Mouse (Mus musculus) embryonic fibroblast, embryonic 13.5 days (primary cell): ENCODE results near the gene Ush1g. TPM values are rescaled to one million over a fixed set of nuclear protein-coding genes. Genes with fewer than 3 reads are reported as not detected.

Experiments
- H3K27ac ChIP-seq: 2 replicates; pipeline ENCODE4 v1.5.1; 2012; ENCODE audit warnings: low read length, control low read depth, inconsistent platforms; ENCODE audit not compliant: insufficient read depth
- H3K4me1 ChIP-seq: 2 replicates; pipeline ENCODE4 v1.6.1; 2011; ENCODE audit warnings: low read length; ENCODE audit not compliant: control insufficient read depth, insufficient read depth
- H3K4me3 ChIP-seq: 2 replicates; pipeline ENCODE4 v1.5.1; 2011; ENCODE audit warnings: mild to moderate bottlenecking, control low read depth, low read length; ENCODE audit not compliant: insufficient read depth
- CTCF ChIP-seq: IDR thresholded peaks from 2 replicates; pipeline ENCODE4 v1.5.1; 2011; ENCODE audit warnings: mild to moderate bottlenecking, control low read depth, low read length, moderate library complexity, borderline replicate concordance; ENCODE audit not compliant: insufficient read depth
- POLR2A ChIP-seq: IDR thresholded peaks from 2 replicates; pipeline ENCODE4 v1.6.1; 2011; ENCODE audit warnings: low read depth, mild to moderate bottlenecking, control low read depth, low read length, moderate library complexity
- polyA plus RNA-seq: library from polyadenylated mRNA; stranded (reverse); fragments of >200 nt; gene quantifications from 2 replicates; pipeline ENCODE4 v1.2.4, GENCODE M21; 2011; ENCODE audit warnings: low read depth; ENCODE audit not compliant: missing spikeins, insufficient read length

Ush1g gene
- polyA plus RNA-seq, 1 experiment, result not detected

DNA sequence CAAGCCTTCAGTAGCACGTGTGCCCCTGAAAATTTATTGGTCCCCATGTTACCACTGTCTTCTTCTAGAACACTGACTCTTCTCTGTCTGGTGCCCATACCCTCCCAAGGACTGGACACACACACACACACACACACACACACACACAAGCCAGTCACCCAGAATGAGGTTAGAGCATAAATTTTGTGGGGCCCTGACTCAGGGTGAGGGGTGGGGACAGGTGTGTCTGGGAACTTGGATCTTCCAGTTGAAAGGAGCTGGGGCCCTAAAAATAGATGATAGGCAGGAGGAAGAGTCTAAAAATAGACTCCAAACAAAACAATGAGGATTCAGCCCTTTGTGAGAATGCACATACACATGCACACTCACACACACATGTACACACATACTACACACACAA is 13.1 kb downstream of the Ush1g start:
- Histone ChIP-seq H3K27ac (no peak overlapping the region), H3K4me3 (no peak overlapping the region), H3K4me1 (no peaks in the 10 kb centered on the region)
- TF ChIP-seq POLR2A, result no peak
- no peak for TF ChIP-seq CTCF

DNA sequence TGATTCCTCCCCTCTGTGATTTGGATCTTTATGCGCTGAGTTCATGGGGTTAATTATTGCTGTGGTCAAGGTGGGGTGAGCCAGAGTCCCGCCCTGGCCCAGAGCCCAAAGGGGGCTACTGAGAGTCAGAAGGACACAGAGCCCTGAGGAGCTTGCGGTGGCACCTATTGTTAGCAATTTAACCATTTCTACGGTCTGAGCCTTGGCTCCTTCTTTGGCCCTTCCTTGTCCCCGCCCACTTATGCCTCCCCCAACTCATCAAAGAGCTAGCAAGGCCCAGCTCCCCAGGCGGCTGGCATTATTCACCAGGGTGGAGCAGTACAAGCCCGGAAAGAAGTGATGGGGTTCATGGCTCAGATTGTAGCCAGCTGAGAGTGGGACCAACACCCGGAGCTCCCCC is 15.0 kb downstream of the Ush1g start, which contains the start of gene Otop2:
TSS of gene Otop2 (plus strand) at position 301 of the 400 bp plus-strand sequence.
- TF ChIP-seq CTCF (no peak), POLR2A (no peak)
- Histone ChIP-seq H3K4me3 (no peak within 1 kb of the TSS), H3K27ac (no peak within 1 kb of the TSS), H3K4me1 (no peaks in the 10 kb centered on the region)

- Histone ChIP-seq H3K4me1 (no peaks in the 10 kb centered on the region), H3K4me3 (no peak overlapping the region), H3K27ac (no peak overlapping the region)
- TF ChIP-seq POLR2A (no peak), CTCF (no peak)
These were observed 18.7 kb downstream of the Ush1g start for GRCm38 (mm10) chr11:115303167-115303566.

DNA sequence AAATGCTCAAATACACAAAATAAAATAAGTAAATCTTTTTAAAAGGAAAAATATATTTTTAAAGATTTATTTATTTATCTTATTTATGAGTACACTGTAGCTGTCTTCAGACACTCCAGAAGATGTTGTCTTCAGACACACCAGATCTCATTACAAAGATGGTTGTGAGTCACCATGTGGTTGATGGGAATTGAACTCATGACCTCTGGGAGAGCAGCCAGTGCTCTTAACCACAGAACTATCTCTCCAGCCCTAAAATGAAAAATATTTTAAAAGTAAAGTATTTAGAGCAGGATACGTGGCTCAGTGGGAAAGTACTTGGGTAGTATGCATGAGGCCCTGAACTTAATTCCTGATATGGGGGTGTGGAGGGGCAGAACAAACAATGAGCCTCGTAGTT is 20.5 kb downstream of the Ush1g start:
- no peaks in the 10 kb centered on the region for H3K4me1 ChIP-seq

GRCm38 (mm10) chr11:115300745-115301144 is 21.1 kb downstream of the Ush1g start:
- Histone ChIP-seq H3K4me3 (no peak overlapping the region), H3K4me1 (no peaks in the 10 kb centered on the region), H3K27ac (no peak overlapping the region)
- TF ChIP-seq CTCF, result no peak
- TF ChIP-seq POLR2A, result no peak

More for the DNA sequence above, 20.5 kb downstream of the Ush1g start:
- Histone ChIP-seq H3K4me3 (no peak overlapping the region), H3K27ac (no peak overlapping the region)
- TF ChIP-seq POLR2A (no peak), CTCF (no peak)

DNA sequence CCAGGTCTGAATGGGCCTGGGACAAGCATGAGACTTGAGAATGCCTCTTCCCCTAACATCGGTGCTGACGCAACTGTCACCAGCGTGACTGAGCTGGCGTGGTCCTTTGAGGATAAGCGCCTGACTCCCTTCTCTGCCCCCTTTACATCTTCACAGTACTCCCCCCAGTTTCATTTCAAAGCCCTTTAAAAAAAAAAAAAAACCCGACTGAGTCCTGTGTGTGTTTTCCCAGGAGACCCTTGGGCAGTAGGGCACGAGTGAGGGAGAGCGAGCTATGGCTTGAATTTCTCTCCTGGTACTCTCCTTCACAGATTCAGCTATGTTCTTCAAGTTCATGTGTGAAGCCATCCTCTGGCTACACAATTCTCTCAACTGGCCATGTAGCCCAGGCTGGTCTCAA is 23.7 kb downstream of the Ush1g start:
- Histone ChIP-seq H3K27ac (no peak overlapping the region), H3K4me3 (no peak overlapping the region), H3K4me1 (no peaks in the 10 kb centered on the region)
- TF ChIP-seq POLR2A (no peak), CTCF (no peak)

- TF ChIP-seq POLR2A (no peak), CTCF (peak; percentile 40; the same call in 1 of the 2 replicates)
- H3K4me3 ChIP-seq, result peak within 1 kb of the TSS; percentile 4; the same call in 1 of the 2 replicates
- H3K4me1 ChIP-seq, result no peaks in the 10 kb centered on the region
- no peak within 1 kb of the TSS for H3K27ac ChIP-seq
These were observed 24.5 kb downstream of the Ush1g start, which contains the start of gene Fads6 for GRCm38 (mm10) chr11:115297214-115297826. TSS of gene Fads6 (minus strand) at chr11:115297663.

- no peak for TF ChIP-seq CTCF
- no peak for TF ChIP-seq POLR2A
- no peaks in the 10 kb centered on the region for H3K4me1 ChIP-seq
- no peak overlapping the region for H3K27ac ChIP-seq
- H3K4me3 ChIP-seq, result no peak overlapping the region
These were observed 25.2 kb downstream of the Ush1g start for GRCm38 (mm10) chr11:115296471-115297210.

DNA sequence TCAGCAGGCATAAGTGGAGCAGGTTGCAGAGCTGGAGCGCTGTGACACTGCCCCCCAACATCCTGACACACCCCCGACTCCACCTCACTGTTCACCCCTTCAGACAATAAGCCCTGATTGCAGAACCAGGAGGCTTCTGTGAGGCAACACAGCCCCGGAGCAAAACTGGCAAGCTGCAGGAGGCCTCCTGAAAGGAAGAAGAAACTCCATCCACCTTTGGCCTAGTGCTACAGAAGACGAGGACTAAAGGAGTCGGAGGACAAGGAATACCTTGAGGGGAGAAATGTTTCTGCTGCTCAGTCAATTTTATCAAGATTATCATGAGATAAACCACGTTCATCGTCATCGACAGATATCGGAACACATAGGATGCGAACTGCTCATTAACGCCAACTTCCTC is 25.9 kb downstream of the Ush1g start:
- TF ChIP-seq CTCF, result no peak
- TF ChIP-seq POLR2A, result no peak
- no peak overlapping the region for H3K4me3 ChIP-seq
- no peaks in the 10 kb centered on the region for H3K4me1 ChIP-seq

GRCm38 (mm10) chr11:115292631-115293375 is 29.0 kb downstream of the Ush1g start:
- TF ChIP-seq POLR2A, result no peak
- no peak for TF ChIP-seq CTCF
- Histone ChIP-seq H3K27ac (no peak overlapping the region), H3K4me1 (no peaks in the 10 kb centered on the region), H3K4me3 (no peak overlapping the region)

More for the DNA sequence above, 25.9 kb downstream of the Ush1g start:
- H3K27ac ChIP-seq, result no peak overlapping the region
